Mouse (Mus musculus) embryonic stem cell, embryonic (primary cell): ENCODE data around the gene Emc1.

Experiments
- CTCF ChIA-PET, 4 experiments: fragments of 300-600 bp in 2 of 4; fragments of 350-600 bp in 2 of 4; sonication (Branson Sonifier 250); formaldehyde crosslinking; loops; one replicate each; lab custom pipeline; 2022; ENCODE audit warnings: inconsistent platforms in 2 of 4; lab: Charles Lee
- POLR2A ChIA-PET, 4 experiments: fragments of 300-600 bp in 2 of 4; fragments of 350-600 bp in 2 of 4; sonication (Branson Sonifier 250); formaldehyde crosslinking; loops; one replicate each; lab custom pipeline; 2022; ENCODE audit warnings: antibody characterized with exemption in 4 of 4, inconsistent platforms in 1 of 4; lab: Charles Lee

Gene Emc1

DNA sequence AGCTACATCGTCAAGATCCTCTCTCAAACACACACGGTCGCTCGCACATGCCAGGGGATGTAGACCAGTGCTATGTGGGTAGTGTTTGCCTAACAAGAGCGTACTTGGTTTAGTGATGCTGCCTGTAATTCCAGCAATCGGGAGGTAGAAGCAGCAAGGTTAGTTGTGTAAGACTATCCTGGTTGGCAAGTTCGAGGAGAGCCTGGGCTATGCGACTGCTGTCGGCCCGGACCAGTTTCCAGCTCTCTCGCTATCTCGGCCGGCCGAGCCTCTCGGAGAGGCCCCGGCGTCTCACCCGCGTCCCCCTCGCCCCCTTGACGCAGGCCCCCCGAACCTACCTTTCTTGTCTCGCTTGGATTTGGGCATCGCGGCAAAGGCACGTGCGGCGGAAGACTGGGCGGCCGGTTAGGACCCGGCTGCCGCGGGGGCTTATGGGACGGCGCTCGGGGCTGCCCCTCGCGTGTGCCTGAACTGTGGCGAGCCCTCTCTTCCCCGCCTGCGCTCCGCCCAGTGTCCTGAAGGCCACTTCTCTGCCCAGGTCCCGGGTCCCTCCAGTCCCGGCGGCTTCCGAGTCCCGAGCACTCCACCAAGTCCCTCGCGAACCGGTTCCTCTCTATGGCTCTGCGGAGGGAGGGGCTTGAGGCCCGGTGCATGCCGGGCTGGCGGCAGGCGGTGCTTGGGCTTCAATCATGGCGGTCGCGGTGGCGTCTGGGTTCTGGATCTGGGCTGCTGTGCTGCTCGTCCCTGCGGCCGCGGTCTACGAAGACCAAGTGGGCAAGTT is at the start of gene Emc1, which contains the start of the genes Mrto4 and Ubr4:
TSS of gene Emc1 (plus strand) at position 657 of the 781 bp plus-strand sequence.
TSS of gene Mrto4 (minus strand) at position 646 of the 781 bp plus-strand sequence.
TSS of gene Ubr4 (plus strand) at position 679 of the 781 bp plus-strand sequence.
- POLR2A ChIA-PET: interaction anchor here in 2 of 4 experiments (0.7 to 1.6 kb wide), 11 partner anchors 10 to 264 kb away, joined by 3 to 4 read pairs (median 3); no protein-coding TSS in a partner anchor
- CTCF ChIA-PET: interaction anchor here (0.5 to 1.3 kb wide), 9 partner anchors 15 to 1036 kb away, joined by 3 to 7 read pairs (median 3); no protein-coding TSS in a partner anchor

DNA sequence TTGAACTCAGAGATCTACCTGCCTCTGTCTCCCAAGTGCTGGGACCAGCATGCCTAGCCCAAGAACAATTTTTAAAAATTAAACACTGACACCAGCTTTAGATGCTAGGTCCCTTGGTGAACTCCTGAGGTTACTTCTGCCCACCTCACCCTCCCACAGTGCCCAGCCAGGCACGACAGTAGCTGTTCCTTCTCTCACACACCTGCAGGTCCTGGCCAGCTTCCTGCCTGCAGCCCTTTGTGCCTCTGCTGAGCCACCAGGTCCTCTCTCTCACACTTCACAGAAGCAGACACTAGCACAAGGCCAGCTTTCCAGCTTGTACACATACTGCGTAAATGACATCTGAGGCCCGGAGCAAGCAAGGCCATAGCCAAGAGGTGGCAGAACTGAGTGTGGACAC is 46.9 kb upstream of the Emc1 start:
- ChIA-PET CTCF (interaction anchor here in 2 of 4 experiments (1.2 to 3.8 kb wide), 3 partner anchors 16 to 31 kb away, joined by 3 to 15 read pairs (median 5); no protein-coding TSS in a partner anchor), POLR2A (no interaction called here)

DNA sequence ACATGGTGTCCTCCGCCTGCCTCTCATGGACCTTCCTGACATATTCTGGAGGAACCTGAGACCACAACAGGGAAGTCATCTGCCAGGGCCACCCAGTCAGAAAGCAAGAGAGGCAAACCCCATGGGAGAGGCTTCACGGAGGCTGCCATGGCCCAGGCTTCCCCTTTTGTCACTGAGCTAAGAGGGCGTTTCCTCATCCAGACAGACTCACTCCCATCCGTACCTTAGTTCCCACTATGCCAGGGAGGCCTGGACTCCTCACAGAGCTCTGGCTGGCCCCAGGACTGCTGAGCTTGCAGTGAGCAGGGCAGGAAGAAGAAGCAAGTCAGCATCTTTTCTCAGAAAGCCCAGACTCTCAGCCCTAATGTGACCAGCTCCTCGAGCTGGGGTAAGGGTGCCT is 44.5 kb upstream of the Emc1 start:
- ChIA-PET CTCF (interaction anchor here in 3 of 4 experiments (0.6 to 3.8 kb wide), 5 partner anchors 19 to 360 kb away, joined by 3 to 15 read pairs (median 3); no protein-coding TSS in a partner anchor), POLR2A (interaction anchor here in 2 of 4 experiments (0.8 to 1.7 kb wide), 5 partner anchors 11 to 49 kb away, joined by 3 to 4 read pairs (median 3); no protein-coding TSS in a partner anchor)

DNA sequence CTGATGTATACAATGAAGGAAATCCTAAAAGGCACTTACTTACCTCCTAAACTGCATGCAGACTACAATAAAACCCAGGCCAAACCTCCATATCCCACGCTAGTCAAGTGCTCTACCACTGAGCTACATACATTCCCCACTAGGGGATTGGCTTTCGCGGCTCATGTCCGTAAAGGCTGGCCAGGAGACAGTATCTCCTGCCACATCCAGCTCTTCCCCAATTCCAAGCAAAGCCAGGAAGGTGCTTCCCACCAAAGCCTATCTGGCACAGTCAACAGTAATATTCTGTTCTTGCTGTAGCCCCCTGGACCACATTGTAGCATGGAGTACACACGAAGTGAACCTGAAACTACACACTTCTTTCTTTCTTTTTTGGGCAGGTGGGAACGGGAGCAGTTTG is 42.7 kb upstream of the Emc1 start:
- POLR2A ChIA-PET: interaction anchor here (0.6 to 3.9 kb wide), 38 partner anchors 8 to 622 kb away, joined by 3 to 39 read pairs (median 6); partner anchors contain the start of gene Minos1 (in 2 of the 4)
- CTCF ChIA-PET: interaction anchor here (0.6 to 3.5 kb wide), 23 partner anchors 8 to 762 kb away, joined by 3 to 37 read pairs (median 6); no protein-coding TSS in a partner anchor

DNA sequence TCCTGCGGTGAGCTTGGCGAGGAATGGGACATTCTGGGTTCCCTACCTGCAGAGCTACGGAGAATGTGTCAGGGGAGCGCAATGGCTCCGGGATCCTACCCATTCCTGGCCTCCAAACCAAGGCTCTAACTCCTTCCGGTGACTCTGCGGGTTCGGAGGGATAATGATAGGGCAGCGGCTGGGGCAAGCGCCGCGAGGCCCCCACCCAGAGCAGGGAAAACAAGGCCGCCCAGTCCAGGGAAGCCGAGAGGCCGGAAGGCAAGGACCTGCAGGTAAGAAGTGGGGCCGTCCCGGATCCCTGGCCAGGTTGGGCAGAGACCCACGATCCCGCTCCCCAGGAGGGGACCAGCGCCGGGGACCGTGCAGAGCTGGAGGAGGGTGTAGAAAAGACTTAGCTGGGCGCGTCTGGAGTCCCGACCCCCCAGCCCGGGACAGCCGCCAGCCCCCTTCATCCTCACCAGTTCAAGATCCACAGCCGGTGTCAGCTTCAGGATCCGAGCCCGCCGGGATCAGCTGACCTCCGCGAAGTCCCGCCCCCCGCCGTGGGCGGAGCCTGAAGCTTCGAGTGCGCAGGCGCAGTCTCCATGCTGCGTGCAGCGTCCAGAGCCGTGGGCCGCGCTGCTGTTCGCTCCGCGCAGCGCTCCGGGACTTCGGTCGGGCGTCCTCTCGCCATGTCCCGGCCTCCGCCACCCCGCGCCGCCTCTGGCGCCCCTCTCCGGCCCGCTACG is 42.1 kb upstream of the Emc1 start, which contains the start of the genes Pqlc2 and Akr7a5:
TSS of gene Pqlc2 (minus strand) at position 538 of the 728 bp plus-strand sequence.
TSS of gene Akr7a5 (plus strand) at position 574 of the 728 bp plus-strand sequence.
- POLR2A ChIA-PET: interaction anchor here (0.6 to 3.9 kb wide), 77 partner anchors 9 to 811 kb away, joined by 3 to 39 read pairs (median 4); partner anchors contain the start of genes Minos1 (in 3 of the 4), Aldh4a1 (in 2 of the 4), Capzb (in 1 of the 4) and Htr6 (in 1 of the 4)
- CTCF ChIA-PET: interaction anchor here (0.5 to 3.5 kb wide), 41 partner anchors 8 to 763 kb away, joined by 3 to 37 read pairs (median 4); partner anchors contain the start of genes Aldh4a1 (in 1 of the 4), Gm21969 (in 1 of the 4) and Htr6 (in 1 of the 4)

DNA sequence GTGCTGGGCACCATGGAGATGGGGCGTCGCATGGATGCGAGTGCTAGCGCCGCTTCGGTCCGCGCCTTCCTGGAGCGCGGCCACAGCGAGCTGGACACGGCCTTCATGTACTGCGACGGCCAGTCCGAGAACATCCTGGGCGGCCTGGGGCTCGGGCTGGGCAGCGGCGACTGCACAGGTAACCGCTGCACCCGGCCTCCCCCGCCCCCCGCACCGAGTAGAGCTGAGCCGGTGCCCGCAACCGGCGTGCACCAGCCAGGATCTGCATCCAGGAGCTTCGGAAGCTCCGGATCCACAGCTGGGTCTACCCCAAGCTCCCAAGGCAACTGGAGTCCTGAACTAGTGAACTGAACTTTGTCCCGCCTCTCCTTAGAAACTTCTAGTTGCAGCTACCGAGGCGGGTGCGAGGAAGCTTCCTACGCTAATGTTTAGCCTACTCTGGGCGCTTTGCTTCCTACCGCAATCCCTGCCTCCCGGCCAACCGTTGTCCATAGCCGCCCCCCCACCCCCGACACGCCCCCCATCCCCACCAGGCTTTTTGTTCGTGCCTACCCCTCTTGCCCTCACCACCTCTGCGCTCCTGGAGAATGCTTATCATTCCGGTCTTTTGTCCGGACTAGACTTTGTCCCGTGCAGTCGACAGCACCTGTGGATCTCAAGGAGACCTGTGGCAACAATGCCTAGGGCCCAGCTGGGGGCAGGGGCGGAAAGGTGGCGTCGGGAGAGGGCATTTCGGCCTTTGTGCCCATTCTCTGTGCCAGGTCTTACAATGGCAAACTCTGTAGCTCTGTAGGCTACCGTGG is 41.3 kb upstream of the Emc1 start:
- POLR2A ChIA-PET: interaction anchor here (0.5 to 3.9 kb wide), 78 partner anchors 8 to 811 kb away, joined by 3 to 39 read pairs (median 4); partner anchors contain the start of genes Minos1 (in 3 of the 4), Aldh4a1 (in 2 of the 4), Capzb (in 1 of the 4) and Htr6 (in 1 of the 4)
- CTCF ChIA-PET: interaction anchor here (0.5 to 3.5 kb wide), 45 partner anchors 9 to 589 kb away, joined by 3 to 37 read pairs (median 4); partner anchors contain the start of genes Aldh4a1 (in 1 of the 4), Gm21969 (in 1 of the 4) and Htr6 (in 1 of the 4)

DNA sequence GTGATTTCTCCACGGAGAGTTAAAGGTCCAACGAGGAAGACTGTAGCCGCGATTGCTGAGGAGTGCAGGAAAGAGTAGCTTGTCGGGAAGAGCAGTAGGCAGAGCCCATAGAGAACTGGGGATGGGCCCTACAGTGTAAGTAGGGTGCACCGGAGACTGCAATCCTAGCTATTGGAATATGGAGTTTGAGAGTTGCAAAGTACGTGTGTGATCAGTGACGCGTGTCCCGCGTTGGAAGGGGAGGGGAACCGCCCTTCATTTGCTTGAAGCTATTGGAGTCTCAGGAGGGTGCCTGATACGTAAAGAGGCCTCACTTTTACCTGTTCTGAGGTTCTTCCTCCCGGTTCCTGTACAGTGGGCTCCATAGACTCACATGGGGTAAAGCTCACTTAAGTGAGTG is 40.7 kb upstream of the Emc1 start:
- ChIA-PET CTCF (interaction anchor here (0.5 to 3.5 kb wide), 31 partner anchors 10 to 732 kb away, joined by 3 to 37 read pairs (median 5); partner anchors contain the start of genes Gm21969 (in 1 of the 4) and Htr6 (in 1 of the 4)), POLR2A (interaction anchor here (0.6 to 3.9 kb wide), 35 partner anchors 10 to 618 kb away, joined by 3 to 39 read pairs (median 6); partner anchors contain the start of genes Minos1 (in 2 of the 4) and Capzb (in 1 of the 4))

DNA sequence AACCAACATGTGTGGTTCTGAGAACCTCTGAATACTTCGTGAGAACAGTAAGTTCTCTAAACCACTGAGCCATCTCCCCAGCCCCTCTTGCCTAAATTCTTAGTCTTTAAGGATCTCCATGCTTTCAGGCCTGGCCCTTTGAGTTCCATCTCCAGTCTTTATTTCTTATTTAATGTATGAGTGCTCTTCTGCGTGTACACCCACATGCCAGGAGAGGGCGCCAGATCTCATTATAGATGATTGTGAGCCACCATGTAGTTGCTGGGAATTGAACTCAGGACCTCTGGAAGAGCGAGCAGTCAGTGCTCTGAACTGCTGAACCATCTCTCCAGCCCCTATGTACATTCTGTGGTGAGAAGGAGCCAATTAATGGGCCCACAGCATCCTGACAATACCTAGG is 39.8 kb upstream of the Emc1 start:
- CTCF ChIA-PET: interaction anchor here in 3 of 4 experiments (0.7 to 3.5 kb wide), 4 partner anchors 18 to 731 kb away, joined by 3 to 20 read pairs (median 5); no protein-coding TSS in a partner anchor
- POLR2A ChIA-PET: interaction anchor here in 2 of 4 experiments (2.9 to 3.7 kb wide), 3 partner anchors 10 to 18 kb away, joined by 14 to 30 read pairs (median 21); no protein-coding TSS in a partner anchor

DNA sequence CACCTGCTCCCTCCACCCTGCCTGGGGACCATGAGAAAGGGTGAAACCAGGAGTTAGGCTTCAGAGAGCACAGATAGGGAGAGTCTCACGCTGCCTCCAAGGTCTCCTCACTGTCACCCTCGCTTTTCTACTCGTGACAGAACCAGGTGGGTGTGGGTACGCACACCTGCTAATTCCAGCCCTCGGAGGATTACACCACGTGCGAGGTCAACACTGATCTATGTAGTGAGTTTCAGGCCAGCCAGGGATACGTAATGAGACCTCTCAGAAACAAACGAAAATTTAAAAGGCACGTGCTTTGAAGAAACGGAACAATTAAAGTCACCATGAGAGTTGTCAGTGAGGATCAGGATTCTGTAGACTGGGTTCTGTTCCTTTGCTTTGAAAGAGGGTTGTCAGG is 33.9 kb upstream of the Emc1 start:
- ChIA-PET CTCF (interaction anchor here in 1 of 4 experiments (0.6 to 0.7 kb wide), 2 partner anchors 14 to 347 kb away, joined by 3 to 4 read pairs; no protein-coding TSS in a partner anchor), POLR2A (interaction anchor here in 1 of 4 experiments (0.9 kb wide), 1 partner anchor 12 kb away, joined by 3 read pairs; no protein-coding TSS in a partner anchor)

DNA sequence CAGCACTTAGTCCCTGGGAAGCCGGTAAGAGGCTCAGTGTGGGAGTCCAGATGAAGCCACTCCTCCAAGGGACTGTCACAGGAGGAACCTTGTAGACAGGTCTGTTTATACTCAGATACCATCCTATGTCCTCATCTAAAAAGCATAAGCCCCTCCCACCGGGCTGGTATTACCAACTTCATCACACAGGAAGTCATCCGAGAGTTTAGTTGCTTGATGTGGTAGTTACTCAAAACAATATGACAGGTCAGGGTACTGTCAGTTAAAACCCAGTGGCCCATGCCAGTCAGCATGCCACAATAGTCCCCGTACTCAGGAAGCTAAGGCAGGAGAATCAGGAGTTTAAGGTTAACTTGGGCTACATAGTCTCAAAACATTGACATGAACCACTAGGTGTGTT is 32.6 kb upstream of the Emc1 start:
- POLR2A ChIA-PET: interaction anchor here in 2 of 4 experiments (1.2 to 1.3 kb wide), 3 partner anchors 9 to 14 kb away, joined by 3 to 5 read pairs (median 4); partner anchors contain the start of genes Akr7a5 (in 1 of the 2) and Pqlc2 (in 1 of the 2)
- CTCF ChIA-PET: interaction anchor here in 3 of 4 experiments (0.7 to 1.5 kb wide), 3 partner anchors 11 to 17 kb away, joined by 3 to 7 read pairs (median 3); no protein-coding TSS in a partner anchor

DNA sequence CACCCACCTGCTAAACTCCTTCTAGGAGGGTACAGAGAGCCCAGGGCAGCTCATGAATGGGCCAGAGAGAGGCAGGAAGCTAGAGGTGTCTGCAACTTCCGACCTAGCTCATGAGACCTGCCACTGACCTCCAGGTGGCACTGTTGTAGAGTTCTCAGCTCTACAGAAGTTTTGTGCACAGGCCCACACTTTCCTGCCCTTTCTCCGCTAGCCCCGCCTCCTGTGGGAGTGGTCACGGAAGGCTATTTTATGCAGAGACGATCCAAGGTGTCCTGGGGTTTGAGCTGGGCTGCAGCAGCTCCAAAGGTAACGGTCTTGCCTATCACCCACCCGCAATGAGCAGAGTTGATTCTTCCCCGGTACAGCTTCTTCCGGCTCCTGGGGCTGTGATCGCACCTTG is 21.8 kb upstream of the Emc1 start:
- ChIA-PET POLR2A (interaction anchor here (0.6 to 1.7 kb wide), 25 partner anchors 8 to 579 kb away, joined by 3 to 24 read pairs (median 4); partner anchors contain the start of genes Akr7a5 (in 3 of the 4), Pqlc2 (in 3 of the 4), Aldh4a1 (in 1 of the 4) and Emc1 (in 1 of the 4)), CTCF (interaction anchor here (0.5 to 2.2 kb wide), 69 partner anchors 8 to 1141 kb away, joined by 3 to 28 read pairs (median 4); partner anchors contain the start of genes Akr7a5 (in 2 of the 4), Pqlc2 (in 2 of the 4), Gm21969 (in 1 of the 4) and Minos1 (in 1 of the 4))

DNA sequence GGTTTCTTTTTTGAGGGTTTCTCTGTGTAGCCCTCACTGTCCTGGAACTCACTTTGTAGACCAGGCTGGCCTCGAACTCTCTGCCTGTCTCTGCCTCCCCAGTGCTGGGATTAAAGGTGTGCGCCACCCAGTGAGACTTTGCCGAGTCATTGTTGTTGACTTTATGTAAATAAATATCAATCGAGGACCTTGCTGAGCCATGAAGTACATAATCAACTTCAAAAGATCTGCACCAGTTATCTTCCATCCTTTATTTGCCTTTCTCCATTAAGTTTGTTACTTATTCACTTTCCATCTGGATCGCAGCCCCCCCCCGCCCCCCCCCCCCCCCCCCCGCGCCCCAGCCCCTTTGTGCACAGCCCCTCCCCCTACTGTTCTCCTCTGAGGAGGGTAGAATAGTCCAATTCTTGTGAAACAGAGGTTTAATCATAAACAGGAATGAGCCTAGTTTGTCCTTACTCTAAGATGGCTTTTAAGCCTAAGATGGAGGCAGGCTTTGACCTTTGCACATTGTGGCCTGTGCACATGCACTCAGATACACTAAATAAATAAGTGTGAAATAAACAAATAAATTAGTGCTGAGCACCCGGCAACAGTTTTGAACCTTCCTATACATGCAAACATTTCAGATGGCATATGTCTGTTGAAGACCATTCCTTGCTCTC is 17.6 kb upstream of the Emc1 start:
- CTCF ChIA-PET: interaction anchor here in 2 of 4 experiments (0.6 kb wide), 2 partner anchors 45 to 138 kb away, joined by 3 read pairs; no protein-coding TSS in a partner anchor
- POLR2A ChIA-PET: interaction anchor here in 3 of 4 experiments (1.0 to 2.7 kb wide), 5 partner anchors 11 to 24 kb away, joined by 3 to 13 read pairs (median 3); partner anchors contain the start of genes Akr7a5 (in 1 of the 3) and Pqlc2 (in 1 of the 3)

DNA sequence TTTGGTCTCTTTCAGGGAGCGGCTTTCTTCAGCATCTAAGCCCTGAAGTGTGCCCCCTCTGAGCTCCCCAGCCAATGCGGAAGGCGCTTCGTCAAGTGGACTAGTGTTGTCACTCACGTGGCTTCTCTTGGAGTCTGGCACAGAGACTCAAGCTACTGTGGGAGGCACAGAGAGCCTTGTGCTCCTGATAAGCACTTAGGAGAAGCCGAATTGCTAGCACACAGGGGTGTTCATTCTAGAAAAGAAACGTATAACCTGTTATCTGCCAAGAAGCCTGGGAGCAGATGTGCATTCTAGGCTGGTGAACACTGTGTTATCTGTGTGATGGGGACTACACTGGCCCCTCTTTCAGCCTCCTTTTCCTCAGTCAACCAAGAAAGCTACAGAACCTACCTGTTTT is 16.9 kb upstream of the Emc1 start:
- CTCF ChIA-PET: interaction anchor here in 2 of 4 experiments (1.1 to 2.0 kb wide), 2 partner anchors 14 to 25 kb away, joined by 3 to 21 read pairs; partner anchors contain the start of genes Akr7a5 (in 1 of the 2) and Pqlc2 (in 1 of the 2)
- POLR2A ChIA-PET: interaction anchor here in 3 of 4 experiments (1.2 to 2.7 kb wide), 5 partner anchors 10 to 25 kb away, joined by 3 to 14 read pairs (median 9); partner anchors contain the start of genes Akr7a5 (in 2 of the 3) and Pqlc2 (in 2 of the 3)

DNA sequence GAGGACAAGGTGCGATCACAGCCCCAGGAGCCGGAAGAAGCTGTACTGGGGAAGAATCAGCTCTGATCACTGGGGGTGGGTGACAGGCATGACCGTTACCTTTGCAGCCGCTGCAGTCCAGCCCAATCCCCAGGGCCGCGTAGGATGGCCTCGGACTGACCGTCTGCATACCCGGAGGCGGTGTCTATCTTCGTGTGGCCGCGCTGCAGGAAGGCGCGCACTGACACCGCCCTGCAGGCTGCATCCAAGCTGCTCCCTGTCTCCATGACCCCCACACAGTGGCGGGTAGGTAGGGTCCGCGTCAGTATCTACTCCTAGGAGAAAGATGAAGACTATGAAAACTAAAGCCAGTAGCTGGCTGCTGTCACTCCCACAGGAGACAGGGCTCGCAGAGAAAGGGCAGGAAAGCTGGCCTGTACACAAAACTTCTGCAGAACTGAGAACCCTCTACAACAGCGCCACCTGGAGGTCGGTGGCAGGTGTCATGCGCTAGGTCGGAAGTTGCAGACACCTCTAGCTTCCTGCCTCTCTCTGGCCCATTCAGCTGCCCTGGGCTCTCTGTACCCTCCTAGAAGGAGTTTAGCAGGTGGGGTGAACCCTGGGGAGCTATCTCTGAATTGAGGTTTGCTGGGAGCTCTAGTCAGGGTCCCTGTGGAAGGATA is 15.4 kb upstream of the Emc1 start:
- CTCF ChIA-PET: interaction anchor here (0.5 to 2.2 kb wide), 81 partner anchors 8 to 1786 kb away, joined by 3 to 21 read pairs (median 4); partner anchors contain the start of genes Akr7a5 (in 4 of the 4), Pqlc2 (in 4 of the 4) and Gm21969 (in 1 of the 4)

More for the DNA sequence above, 15.4 kb upstream of the Emc1 start:
- POLR2A ChIA-PET: interaction anchor here in 3 of 4 experiments (0.7 to 2.7 kb wide), 11 partner anchors 8 to 1728 kb away, joined by 3 to 14 read pairs (median 3); partner anchors contain the start of genes Akr7a5 (in 2 of the 3), Pqlc2 (in 2 of the 3), Capzb (in 1 of the 3) and Emc1 (in 1 of the 3)
